18 mouse cellular contexts compared by ENCODE assay signal in the genomic region with DNA sequence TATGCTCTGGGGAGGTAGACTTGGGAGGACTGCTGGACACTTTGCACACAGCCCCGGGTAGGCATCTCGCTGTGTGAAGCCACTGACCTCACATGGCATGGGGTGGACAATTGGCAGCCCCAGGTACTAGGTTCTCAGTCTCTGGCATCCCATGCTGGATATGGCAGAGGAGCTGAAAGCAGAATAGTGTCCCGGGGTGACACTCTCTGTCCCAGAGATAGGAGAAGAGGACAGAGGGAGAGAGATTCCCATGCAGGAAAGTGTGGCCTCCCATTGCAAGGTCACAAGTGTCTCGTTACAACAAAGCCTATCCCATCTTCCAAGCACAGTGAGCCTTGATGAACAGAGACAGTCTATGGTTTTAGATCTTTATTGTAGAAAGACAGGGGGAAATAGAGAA.
"Had no signal": no experiment of that assay in that cellular context is flagged by ENCODE, and none has a peak within 500 bp of the region (broad histone marks: within the 10 kb centered on the region; RNA-seq: fewer than 3 reads in every experiment).

No protein-coding gene starts in this region.

- H3K4me2 ChIP-seq: lung, embryonic 14.5 days; midbrain, embryonic 12.5 days; neural tube, embryonic 13.5 days; neural tube, embryonic 15.5 days had no signal

- ATAC-seq: midbrain, embryonic 16.5 days had no signal

- H3K27me3 ChIP-seq: midbrain, embryonic 12.5 days; neural tube, embryonic 13.5 days; neural tube, embryonic 15.5 days had no signal

- H3K4me1 ChIP-seq: midbrain, embryonic 10.5 days; midbrain, embryonic 12.5 days; neural tube, embryonic 13.5 days; neural tube, embryonic 15.5 days had no signal

- H3K36me3 ChIP-seq: midbrain, embryonic 10.5 days; midbrain, embryonic 12.5 days; neural tube, embryonic 13.5 days; neural tube, embryonic 15.5 days had no signal

- H3K4me3 ChIP-seq: midbrain, embryonic 10.5 days; midbrain, embryonic 12.5 days; myocyte; neural tube, embryonic 13.5 days; neural tube, embryonic 15.5 days had no signal

- DNase-seq: lung, adult 18-20 months; lung, embryonic 14.5 days; lung, postnatal 10 days; lung, postnatal 4 days; midbrain, embryonic 14.5 days; retina, postnatal 1 day; right cerebral cortex, adult 18-20 months; right cerebral cortex, postnatal 25 days; right cerebral cortex, postnatal 4 days; spleen, adult 18-20 months; thymus, adult 18-20 months; thymus, postnatal 14 days had no signal

- H3K9me3 ChIP-seq: midbrain, embryonic 10.5 days; midbrain, embryonic 12.5 days; neural tube, embryonic 13.5 days; neural tube, embryonic 15.5 days had no signal

- H3K9ac ChIP-seq: lung, embryonic 14.5 days; midbrain, embryonic 12.5 days; neural tube, embryonic 13.5 days; neural tube, embryonic 15.5 days had no signal

- H3K27ac ChIP-seq: midbrain, embryonic 10.5 days; midbrain, embryonic 12.5 days; neural tube, embryonic 13.5 days; neural tube, embryonic 15.5 days had no signal
